Mouse (Mus musculus): Measurements from ENCODE around the gene Lck.
A peak's percentile ranks its signal among the peaks of the same experiment; 100 is the strongest.
"Not testable (repeated sequence)": the region's sequence is repeated elsewhere in the genome, so short reads cannot be mapped to it uniquely, and the experiment has no call there.

The Lck gene

DNA sequence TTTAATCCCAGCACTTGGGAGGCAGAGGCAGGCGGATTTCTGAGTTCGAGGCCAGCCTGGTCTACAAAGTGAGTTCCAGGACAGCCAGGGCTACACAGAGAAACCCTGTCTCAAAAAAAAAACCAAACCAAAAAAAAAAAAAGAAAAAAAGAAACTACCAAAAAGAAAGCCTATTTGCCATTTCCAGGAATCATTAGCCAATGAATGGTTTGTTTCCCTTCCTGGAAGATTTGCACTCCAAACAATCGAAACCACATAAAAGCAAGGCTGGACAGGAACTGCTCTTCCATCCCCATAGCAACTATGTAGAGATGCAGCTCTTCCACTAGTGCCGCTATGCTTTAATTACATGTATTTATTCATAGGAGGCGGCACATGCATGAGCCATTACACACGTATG, 18.9 kb downstream of the Lck start:
- not testable (repeated sequence) for DNase-seq

- DNase-seq = no peak
These were observed 23.1 kb downstream of the Lck start for GRCm38 (mm10) chr4:129550295-129550694.

GRCm38 (mm10) chr4:129549306-129549705, 24.1 kb downstream of the Lck start:
- DNase-seq = peak; percentile 41

GRCm38 (mm10) chr4:129547631-129548030, 25.8 kb downstream of the Lck start:
- DNase-seq = not testable (repeated sequence)

DNA sequence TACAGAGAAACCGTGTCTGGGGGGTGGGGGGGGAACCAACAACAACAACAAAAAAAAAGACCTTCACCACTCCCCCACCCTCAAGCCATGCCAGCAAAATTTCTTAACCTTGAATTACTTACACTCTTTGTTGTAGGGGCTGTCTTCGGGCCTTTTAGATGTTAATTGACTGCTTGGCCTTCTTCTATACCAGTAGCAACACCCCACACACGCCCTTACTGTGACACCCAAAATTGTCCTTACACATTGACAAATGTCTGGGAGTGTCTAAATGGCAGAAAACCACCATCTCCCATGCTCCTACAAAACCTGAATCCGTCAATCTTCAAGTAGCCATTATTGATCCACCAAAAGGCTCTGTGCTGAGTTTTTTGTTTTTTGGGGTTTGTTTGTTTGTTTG, 29.3 kb downstream of the Lck start:
- DNase-seq = no peak

DNA sequence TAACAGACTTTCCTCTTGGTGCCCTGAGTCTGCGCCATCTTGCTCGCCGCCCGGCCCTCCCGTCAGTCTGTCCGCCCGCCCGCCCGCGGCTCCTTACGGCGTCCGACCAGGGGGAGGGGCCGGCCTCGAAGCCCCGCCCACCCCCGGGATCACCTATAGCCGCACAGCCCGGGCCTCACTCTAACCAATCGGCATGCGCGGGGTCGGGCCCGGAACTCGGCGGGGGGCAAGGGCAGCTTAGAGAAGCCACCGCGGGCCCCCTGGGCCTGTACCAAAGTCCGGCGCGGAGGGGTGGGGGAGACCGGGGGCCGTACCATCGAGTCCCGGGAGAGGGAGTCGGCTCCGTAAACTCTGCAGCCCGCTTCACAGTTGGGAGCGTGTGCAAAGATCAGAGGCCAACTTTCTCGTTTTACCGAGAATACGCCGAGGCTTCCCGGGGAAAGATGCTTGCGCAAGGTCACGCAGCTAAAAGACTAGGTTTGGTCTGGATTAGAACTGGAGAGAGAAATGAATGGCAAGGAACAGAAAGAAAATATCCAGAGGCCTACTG, 30.8 kb downstream of the Lck start, which contains the start of gene Hdac1:
TSS of gene Hdac1 (minus strand) at position 122 of the 550 bp plus-strand sequence.
- peak; percentile 98 for DNase-seq

DNA sequence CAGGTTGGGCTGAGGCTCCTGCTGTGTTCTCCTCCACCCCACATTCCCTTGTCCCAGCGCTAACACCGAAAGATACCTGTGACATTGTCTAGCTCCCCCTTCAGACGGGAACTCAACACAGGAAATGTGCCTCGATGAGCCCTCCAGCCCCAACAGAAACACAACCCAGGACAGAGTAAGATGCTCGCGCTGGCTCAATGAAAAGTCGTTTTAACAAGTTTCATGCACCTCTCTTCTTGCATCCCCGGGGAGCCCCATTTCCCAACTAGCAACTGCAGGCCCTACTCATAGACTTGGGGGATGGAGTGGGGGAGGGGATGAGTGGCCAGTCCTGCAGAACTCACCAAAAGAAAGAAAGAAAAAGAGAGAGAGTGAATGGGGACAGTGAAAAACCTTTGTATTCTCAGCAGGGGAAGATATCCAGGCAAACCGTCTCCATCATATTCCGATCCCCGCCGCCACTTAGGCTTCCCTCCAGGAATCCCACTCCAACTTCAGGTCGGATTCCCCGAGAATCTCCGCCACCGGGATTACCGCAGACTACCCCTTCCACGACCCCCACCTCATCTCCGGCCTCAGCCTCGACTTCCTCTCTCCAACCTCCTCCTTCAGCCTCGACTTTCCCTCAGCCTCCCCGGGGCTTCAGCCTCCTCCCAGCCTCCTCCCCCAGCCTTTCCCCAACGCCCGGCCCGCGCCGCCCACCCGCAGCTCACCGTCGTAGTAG, 31.4 kb downstream of the Lck start:
- peak; percentile 26 for DNase-seq

DNA sequence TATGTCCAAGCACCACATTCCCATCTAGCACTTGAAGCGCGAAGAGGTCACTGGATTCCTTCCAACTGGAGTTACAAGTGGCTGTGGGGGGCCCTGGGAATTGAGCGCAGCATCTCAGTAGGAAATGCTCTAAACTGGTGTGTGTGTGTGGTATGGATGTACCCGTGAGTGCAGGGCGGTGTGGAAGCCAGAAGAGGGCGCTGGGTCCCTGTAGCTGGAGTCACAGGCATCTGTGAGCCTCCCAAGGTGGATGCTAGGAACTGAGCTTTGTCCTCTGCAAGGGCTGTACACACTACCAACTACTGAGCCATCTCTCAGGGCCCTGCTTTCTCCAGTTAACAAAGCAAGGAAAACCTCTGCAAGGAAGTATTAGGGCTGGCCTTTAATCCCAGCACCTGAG, 33.4 kb downstream of the Lck start:
- peak; percentile 20 for DNase-seq

DNA sequence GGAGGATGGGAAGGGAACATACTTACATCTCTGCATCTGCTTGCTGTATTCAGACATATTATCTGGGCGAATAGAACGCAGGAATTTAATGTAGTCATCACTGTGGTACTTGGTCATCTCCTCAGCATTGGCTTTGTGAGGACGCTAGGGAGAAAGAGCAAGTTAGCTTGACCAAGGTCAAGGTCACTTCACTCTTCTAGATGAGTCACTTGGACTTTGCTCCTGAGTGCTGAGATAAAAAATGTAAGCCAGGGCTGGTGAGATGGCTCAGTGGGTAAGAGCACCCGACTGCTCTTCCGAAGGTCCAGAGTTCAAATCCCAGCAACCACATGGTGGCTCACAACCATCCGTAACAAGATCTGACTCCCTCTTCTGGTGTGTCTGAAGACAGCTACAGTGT, 44.5 kb downstream of the Lck start:
- not testable (repeated sequence) for DNase-seq

GRCm38 (mm10) chr4:129525889-129526288, 47.6 kb downstream of the Lck start:
- DNase-seq = no peak

- DNase-seq = no peak
These were observed 48.1 kb downstream of the Lck start for GRCm38 (mm10) chr4:129525338-129525737.

DNA sequence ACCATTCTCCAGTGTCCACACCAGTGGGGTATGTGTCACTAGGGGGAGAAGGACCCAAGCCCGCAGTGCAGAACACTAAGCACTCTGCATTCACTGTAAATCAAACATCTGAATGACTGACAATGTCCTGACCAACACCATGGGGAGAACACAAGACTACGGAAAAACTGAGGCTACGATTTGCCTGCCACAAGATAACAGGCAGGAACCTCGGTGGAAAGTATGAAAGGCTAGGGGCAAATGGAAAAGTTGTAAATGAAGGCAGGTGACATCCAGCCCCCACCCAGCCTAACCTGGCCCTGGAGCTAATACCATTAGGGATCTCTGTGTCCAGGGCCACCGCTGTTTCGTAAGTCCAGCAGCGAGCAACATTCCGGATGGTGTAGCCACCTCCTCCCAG, 54.9 kb downstream of the Lck start:
- no peak for DNase-seq

GRCm38 (mm10) chr4:129516925-129517324, 56.5 kb downstream of the Lck start:
- peak; percentile 46 for DNase-seq

DNA sequence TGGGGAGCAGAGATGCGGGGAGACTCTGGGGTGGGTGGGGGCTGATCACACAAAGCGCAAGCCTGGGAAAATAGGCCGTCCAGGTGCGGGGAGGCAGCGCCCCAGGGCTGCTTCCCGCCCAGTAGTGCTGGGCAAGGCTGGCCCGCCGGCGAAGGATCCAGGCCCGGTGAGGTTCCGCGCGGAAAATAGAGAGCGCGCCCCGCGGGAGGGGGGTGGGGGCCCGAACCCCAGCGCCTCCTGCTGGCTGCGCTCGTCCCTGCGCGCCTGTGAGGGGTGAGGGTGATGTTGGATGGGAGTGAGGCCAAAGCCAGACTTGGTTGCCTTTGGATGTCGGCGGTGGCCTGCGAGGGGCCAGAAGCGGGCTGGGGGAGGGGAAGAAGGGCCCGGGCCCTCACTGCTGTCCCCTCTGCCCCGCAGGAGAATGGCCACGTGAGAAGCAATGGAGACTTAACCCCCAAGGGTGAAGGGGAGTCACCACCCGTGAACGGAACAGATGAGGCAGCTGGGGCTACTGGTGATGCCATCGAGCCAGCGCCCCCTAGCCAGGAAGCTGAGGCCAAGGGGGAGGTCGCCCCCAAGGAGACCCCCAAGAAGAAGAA, 59.0 kb downstream of the Lck start:
- DNase-seq = peak; percentile 57

GRCm38 (mm10) chr4:129513891-129514290, 59.5 kb downstream of the Lck start:
- DNase-seq = no peak

- DNase-seq = peak; percentile 85
These were observed 60.2 kb downstream of the Lck start, which contains the start of gene Marcksl1 for GRCm38 (mm10) chr4:129513086-129513767. TSS of gene Marcksl1 (plus strand) at chr4:129513581.

DNA sequence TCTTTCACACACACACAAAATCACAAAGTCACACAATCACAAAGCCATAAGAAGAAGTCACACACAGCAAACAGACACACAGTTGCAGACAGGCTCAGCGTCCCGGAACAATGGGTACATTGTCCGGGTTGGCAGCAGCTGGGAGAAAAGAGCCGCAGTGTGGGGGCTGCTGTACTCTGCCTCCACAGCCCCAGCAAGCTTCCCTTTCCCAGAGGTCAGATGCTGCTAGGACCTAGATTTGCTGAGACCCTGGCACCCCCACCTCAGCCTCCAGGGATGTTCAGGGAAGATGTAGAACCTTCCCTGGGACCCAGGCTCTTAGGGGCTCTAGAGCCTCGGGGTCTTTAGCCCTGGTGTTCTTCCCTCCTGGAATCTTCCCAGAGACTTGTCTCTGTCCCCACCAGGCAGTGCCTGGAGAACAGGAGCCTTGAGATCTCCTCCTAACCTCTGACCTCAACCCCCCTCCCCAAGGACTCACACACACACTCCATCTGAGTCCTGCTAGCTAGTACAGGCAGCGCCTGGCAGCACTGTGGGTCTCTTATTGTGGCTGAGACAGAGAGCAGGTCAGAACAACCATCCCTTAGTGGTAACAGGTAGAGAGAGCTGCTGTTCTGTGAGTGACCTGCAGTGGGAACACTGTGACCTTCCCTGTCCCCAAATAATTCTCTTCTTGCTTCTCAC, 61.9 kb downstream of the Lck start:
- no peak for DNase-seq

GRCm38 (mm10) chr4:129510723-129511412, 62.6 kb downstream of the Lck start:
- DNase-seq = no peak

DNA sequence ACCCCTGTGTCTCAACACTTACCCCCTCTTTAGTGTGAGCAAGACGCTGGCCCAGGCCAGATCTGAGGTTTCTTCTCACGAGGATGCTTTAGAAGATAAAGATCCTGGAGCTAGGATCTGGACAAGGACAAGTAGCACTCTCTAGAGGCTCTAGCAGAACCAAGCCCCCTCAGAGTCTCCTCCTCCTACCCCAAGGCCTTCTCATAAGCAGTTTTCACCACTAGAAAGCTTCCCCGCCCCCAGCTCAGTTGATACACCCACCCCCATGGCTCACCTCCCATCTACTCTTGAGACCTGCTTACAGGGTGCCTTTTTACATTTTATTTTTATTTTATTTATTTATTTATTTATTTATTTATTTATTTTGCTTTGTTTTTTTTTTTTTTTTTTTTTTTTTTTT, 63.8 kb downstream of the Lck start:
- DNase-seq = no peak

DNA sequence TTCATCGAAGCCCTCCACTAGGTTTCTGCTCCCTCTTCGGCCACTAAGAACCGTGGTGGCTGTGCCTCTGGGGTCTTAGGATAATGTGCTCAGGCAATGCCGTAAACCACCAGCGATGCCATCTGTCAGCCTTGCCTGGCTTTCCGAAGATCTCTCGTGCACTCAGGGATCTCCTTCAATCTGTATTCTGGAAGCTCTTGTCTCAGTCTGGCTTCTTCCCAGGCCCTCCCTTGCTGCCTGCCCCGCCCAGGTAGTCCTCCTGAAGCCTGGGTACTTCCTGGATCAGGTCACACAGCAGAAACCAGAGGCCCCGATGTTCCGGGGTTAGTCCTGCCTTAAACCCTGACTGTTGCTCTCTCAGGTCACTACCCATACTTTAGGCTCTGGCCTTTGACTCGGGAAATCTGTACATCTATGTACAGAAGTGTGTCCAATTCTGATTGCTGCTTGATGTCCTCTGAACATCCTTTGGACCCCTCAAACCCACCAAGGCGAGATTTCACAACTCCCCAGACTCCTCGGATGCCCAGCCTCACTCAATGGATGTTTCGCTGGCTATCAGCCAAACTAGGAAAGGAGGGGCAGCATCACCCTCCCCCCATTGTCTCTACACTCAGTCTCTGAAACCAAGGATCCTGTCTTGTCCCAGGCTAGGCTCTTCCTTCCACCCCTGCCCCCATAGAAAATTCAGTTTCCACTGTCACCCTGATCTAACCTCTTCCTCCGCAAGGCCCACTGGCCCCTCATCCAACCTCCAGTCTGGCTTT, 64.4 kb downstream of the Lck start:
- no peak for DNase-seq

GRCm38 (mm10) chr4:129508237-129508515, 65.3 kb downstream of the Lck start:
- no peak for DNase-seq
